Mouse (Mus musculus) adrenal gland, postnatal 25 days (tissue): Measurements from ENCODE around the gene Tlcd1. TPM values are rescaled to one million over a fixed set of nuclear protein-coding genes. Genes with fewer than 3 reads are reported as not detected.

Experiments
- DNase-seq: peaks from one replicate; pipeline ENCODE4 v3.0.0; 2021; ENCODE audit warnings: mixed read lengths
- total RNA-seq: library from RNA; stranded (reverse); gene quantifications from 2 replicates; pipeline ENCODE4 v1.2.3, GENCODE M21; 2021

Tlcd1 gene
- total RNA-seq, 1 experiment from 2014 or later = 107 TPM

DNA sequence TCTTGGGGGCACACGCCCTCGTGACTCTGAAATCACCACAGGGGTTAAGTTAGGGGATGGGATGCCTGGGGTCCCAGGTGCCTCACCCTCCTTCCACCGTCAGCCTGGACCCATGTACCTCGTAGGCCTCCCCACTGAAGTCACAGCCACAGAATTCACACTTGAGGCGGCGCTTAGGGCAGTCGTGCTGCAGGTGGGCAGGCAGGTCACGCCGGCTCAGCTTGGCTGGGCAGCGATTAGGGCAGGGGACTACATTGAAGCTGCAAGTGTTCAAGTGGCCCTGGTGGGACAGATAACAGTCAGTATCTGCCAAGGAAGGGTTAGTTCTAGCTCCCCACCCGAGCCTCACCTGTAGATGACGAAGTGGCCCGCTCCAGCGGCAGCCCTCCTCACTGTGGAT is 15.3 kb upstream of the Tlcd1 start:
- no peak for DNase-seq

DNA sequence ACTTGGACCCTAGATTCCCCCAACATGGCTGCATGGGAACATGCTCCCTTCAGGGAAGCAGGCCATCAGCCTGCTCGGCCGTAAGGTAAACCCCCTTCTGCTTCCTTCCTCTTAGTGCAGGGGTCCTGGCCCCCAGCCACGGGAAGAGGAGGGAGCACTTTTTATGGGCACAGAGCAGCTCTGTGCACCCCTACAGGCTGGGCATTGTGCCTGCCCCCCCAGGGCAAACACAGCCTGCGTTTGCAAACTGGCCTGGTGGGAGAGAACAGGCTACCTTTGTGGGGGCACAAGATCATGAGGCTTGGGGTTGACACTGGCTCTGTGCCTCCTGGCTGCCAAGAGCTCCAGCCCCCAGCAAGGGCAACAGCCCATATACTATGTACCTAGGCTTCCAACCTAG is 14.5 kb upstream of the Tlcd1 start:
- DNase-seq = no peak

DNA sequence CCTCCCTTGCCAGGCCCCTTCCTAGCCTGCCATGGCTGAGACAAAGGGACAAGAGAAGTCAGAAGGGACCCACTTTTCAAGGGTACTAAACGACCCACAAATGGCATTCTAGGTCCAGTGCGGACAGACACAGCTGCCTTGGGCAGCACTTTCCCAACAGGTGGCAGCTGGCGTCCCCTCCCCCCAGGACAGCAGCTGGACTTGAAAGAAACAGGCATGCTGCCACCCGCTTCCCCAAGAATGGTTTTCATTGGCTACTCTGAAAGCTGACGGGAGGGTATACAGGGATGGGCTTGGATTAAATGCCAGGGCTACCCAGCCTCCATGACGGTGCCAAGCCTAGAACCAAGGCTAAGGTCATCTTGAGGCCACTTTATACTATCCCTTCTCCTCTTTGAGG is 14.0 kb upstream of the Tlcd1 start:
- DNase-seq = peak; percentile 58

DNA sequence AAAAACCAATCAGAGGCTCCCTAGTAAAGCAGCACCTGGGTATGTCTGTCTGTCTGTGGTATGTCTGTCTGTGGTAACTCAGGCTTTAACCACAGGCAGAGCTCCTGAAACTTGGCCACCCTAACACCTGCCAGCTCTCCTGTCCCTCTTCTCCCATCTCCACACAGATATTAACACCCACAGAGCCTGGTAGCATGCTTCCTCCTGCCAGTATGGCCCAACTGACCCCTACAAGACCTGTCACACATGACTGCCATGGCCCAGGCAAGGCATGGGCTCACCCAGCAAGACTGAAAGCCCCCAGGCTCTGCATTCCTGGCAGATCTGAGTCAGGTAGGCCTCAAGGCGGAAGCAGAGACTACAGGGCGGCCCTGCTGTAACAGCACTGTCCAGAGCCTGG is 13.5 kb upstream of the Tlcd1 start:
- DNase-seq = no peak

DNA sequence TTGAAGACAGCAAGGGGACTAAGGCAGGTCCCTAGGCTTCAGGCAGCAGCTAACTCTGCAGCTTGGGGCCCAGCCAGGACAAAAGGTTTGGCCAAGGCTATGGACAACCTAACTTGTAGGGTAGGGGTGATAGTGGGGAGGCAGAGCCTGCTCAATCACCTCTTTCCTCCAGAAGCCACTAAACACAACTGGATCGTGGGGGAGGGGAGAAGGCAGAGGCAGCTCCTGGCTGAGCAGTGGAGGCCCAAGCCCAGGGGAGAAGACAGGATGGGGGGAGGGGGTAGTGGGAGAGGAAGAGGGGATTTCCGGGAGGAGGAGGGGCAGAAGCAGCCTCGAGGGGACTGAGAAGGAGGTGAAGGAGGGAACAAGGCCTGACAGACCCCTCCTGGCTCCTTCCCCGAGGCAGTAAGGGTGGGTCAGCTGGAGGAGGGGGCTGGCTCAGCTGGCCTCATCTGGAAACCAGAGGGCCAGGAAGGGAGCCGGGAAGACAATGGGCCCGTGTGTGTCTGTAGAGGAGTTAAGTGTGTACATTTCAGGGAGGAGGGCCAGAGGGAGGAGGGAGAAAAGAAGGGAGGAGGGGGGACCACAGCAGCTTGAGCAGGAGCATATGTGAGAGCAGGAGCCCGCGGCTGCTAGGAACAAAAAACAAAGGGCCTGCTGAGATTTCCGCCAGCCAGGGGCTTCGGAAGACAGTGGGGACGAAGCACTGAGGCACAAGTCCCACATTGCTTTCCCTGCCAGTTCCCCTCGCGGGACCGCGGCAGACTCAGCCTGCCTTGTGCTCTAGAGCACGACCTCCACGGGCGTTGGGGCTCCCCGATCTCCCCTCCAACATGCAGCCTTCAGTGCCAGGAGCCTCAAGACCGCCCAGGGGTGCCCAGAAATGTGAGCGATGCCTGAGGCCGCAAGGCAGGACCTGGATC is 12.6 kb upstream of the Tlcd1 start:
- peak; percentile 73 for DNase-seq

GRCm38 (mm10) chr11:78164604-78164923 is 11.9 kb upstream of the Tlcd1 start:
- no peak for DNase-seq

GRCm38 (mm10) chr11:78164924-78165760 is 11.4 kb upstream of the Tlcd1 start, which contains the start of gene Traf4:
Traf4 (minus strand) TSS chr11:78165589.
- DNase-seq = peak; percentile 87

GRCm38 (mm10) chr11:78165761-78166109 is 10.8 kb upstream of the Tlcd1 start:
- peak; percentile 71 for DNase-seq

- no peak for DNase-seq
Observed at GRCm38 (mm10) chr11:78166161-78166560, 10.3 kb upstream of the Tlcd1 start.

- DNase-seq = no peak
Observed at GRCm38 (mm10) chr11:78166640-78167039, 9.9 kb upstream of the Tlcd1 start.

DNA sequence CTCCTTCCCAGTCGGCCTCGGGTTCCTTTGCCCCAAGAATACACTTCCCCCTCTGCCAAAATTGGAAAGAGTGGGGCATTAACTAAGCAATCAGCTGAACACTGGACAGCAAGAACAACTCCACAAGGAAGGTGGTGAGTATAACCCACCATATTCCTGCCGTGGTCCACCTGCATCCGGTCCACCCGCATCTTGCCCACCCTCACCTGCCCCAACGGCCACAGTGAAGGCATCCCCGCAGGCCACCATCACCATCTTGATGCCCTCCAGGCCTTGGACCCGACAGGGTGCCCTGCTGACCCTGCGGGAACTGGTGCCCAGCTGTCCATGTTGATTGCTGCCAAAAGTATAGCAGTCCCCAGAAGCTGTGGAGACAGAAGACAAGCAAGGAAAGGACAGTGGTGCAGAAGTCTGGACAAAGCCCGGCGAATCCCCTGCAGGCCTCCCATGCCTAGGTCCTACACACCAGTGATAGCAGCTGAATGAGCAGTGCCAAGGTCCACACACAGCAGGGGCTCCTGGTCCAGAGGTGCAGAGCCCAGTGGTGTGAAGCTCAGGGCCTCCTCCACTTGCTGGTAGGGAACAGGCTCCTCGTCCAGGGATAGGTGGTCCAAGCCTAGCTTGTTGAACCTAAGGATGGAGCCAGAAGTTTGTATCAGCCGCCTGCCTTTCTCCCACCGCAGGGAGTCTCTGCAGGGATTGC is 9.1 kb upstream of the Tlcd1 start:
- no peak for DNase-seq

DNA sequence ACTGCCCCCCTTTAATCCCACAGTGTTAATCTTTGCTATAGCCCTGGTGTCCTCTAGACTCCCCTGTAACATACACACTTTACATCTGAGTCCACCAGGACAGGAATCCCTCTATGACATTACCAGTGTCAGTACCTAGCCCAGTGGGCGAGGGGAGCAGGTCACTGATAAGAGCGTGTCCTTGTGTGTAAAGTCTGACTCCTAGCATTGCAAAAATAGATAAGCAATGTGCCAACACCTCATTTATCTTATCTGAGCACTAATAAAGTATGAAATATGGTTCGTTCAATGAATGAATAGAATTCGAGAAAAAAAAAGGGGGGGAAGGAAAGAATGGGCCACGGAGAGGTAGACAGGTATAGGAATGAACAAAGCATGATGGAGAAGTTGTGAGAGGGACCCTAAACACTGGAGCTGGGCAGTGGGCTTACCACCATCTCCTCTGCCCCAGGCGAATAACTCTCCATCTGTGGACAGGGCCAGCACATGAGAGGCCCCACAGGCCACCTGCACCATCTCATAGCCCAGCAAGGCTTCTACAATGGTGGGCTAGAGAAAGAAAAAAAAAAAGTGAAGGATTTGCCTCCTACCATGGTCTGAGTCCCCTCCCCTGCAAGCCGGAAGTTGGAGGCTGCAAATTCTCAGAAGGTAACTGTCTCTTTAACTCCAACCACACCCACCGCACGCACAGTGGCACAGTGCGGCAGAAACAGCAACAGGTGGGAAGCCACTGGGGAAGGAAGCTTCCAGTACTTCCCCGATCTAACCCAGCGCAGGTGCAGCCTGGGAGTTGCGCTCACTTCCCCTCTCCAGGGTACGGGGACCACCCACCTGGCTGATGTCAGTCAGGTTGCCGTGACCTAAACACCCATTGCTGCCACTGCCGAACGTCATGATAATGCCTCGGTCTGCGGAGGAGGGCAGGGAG is 7.7 kb upstream of the Tlcd1 start:
- DNase-seq = no peak

DNA sequence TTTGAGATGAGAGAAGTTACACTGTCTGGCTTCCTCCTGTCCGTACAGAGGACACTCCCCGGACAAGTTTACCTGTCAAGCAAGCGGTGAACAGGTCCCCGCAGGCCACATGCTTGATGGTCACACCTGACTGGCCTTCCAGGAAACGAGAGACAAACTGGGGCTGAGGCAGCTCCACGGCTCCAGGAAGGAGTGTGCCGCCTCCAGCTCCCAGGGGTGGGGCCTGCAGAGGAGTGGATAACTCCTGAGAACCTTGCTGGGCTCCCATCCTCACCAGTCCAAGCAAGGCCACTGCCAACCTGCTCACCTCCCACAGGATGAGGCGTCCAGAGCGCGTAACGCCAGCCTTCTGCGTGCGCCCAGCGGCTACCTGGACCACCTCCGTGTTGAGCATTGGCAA is 6.2 kb upstream of the Tlcd1 start:
- no peak for DNase-seq

- no peak for DNase-seq
Observed at GRCm38 (mm10) chr11:78171328-78171727, 5.2 kb upstream of the Tlcd1 start.

- no peak for DNase-seq
Observed at GRCm38 (mm10) chr11:78172034-78172747, 4.3 kb upstream of the Tlcd1 start.

DNA sequence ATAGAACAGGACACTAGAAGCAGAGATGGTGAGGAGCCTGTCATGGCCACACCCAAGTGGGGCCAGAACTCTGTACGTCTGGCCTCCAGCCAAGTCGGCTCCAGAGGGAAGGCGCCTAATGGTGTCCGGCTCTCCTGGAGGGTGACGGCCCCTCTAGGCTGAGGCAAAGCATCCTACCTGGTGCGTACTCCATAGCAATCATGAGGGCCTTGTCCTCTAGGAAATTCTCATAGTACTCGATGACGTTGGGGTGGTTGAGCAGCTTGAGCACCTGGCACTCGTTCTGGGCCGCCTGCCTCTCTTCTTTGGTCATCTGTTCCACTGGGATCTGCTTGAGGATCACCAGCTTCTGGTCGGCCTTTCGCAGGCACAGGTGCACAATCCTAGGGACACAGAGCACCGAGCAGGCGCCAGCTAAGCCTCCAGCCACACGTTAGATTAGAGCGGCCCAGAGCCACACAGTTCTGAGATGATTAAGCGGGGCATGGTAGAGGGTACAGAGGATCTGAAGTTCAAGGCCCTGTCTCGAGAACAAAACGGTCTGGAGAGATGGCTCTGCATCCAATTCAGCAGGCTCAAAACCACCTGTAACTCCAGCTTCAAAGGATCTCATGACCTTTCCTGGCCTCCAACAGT is 3.6 kb upstream of the Tlcd1 start:
- no peak for DNase-seq

- no peak for DNase-seq
Observed at GRCm38 (mm10) chr11:78174506-78174905, 2.0 kb upstream of the Tlcd1 start.

GRCm38 (mm10) chr11:78175771-78176401 is 625 bp upstream of the Tlcd1 start:
- DNase-seq = no peak

DNA sequence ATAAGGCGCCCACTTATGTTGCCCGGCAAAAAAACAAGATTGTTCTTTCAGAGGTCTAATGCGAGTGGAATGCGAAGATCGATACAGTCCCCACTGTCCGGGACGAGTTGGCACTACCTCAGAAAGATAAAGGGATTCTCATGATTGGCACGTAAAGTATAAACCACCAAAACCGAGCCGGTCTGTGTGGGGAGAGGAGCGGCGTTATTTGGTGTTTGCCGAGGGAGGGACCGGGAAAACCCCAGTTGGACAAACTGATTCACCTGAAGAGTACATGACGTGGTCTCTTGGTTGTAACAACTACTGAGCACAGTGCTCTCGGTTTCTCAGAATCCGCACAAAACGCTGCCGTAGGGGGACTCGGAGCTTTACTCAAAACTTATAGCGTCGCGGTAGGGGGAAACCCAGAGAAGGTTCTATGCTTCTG is 407 bp downstream of the Tlcd1 start:
- DNase-seq = no peak

DNA sequence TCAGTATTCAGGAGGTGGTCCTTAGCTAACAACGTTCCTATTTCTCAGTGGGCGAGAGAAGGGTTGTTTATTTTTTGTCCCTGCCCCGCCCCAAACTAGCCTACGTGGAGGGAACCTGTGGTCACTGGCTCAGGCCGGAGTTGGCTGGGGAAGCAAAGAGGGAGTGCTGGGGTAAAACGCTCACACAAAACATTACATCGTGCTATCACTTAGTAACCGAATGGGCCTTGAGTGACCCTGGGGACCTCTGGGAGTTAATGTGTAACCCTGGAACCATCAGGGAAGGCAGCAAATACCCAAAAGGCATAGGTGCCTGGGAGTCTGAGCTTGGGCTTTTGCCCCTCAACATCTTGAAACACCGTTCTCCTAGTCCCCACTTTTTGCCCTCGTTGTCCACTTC is 926 bp downstream of the Tlcd1 start:
- DNase-seq = no peak
